Mouse (Mus musculus) ovary, postnatal 10 days (tissue): ENCODE results near the gene Msrb3.

ENCODE experiments used
- DNase-seq: peaks from one replicate; pipeline ENCODE4 v3.0.0; 2022; ENCODE audit warnings: low spot score

The Msrb3 gene

GRCm38 (mm10) chr10:120861674-120862073 lies 37.2 kb downstream of the Msrb3 start:
- no peak for DNase-seq

GRCm38 (mm10) chr10:120861194-120861593 lies 37.7 kb downstream of the Msrb3 start:
- DNase-seq = no peak

- no peak for DNase-seq
Observed at GRCm38 (mm10) chr10:120857531-120858001, 41.3 kb downstream of the Msrb3 start.

- no peak for DNase-seq
Observed at GRCm38 (mm10) chr10:120854329-120854728, 44.6 kb downstream of the Msrb3 start.

GRCm38 (mm10) chr10:120853816-120854215 lies 45.1 kb downstream of the Msrb3 start:
- DNase-seq = no peak

GRCm38 (mm10) chr10:120851196-120851781 lies 47.6 kb downstream of the Msrb3 start:
- DNase-seq = no peak

- DNase-seq = no peak
Observed at GRCm38 (mm10) chr10:120850391-120851195, 48.3 kb downstream of the Msrb3 start.

- DNase-seq = no peak
Observed at GRCm38 (mm10) chr10:120848677-120849076, 50.2 kb downstream of the Msrb3 start.

- no peak for DNase-seq
Observed at GRCm38 (mm10) chr10:120847785-120848184, 51.1 kb downstream of the Msrb3 start.

- DNase-seq = no peak
Observed at GRCm38 (mm10) chr10:120839966-120840365, 58.9 kb downstream of the Msrb3 start.

GRCm38 (mm10) chr10:120834531-120834930 lies 64.4 kb downstream of the Msrb3 start:
- DNase-seq = no peak

- no peak for DNase-seq
Observed at GRCm38 (mm10) chr10:120833836-120834235, 65.1 kb downstream of the Msrb3 start.

GRCm38 (mm10) chr10:120827761-120828160 lies 71.1 kb downstream of the Msrb3 start:
- no peak for DNase-seq

- no peak for DNase-seq
Observed at GRCm38 (mm10) chr10:120826795-120827669, 71.9 kb downstream of the Msrb3 start.

- DNase-seq = no peak
Observed at GRCm38 (mm10) chr10:120826381-120826780, 72.5 kb downstream of the Msrb3 start.

- DNase-seq = no peak
Observed at GRCm38 (mm10) chr10:120825594-120825993, 73.3 kb downstream of the Msrb3 start.

GRCm38 (mm10) chr10:120821491-120822358 lies 77.2 kb downstream of the Msrb3 start:
- no peak for DNase-seq

- DNase-seq = no peak
Observed at GRCm38 (mm10) chr10:120820781-120821300, 78.1 kb downstream of the Msrb3 start.

GRCm38 (mm10) chr10:120815290-120815689 lies 83.6 kb downstream of the Msrb3 start:
- no peak for DNase-seq

- no peak for DNase-seq
Observed at GRCm38 (mm10) chr10:120811796-120812443, 87.0 kb downstream of the Msrb3 start.
